Mouse (Mus musculus) embryo, embryonic 11.5 days (tissue): ENCODE measurements around the gene Pcdh9.

Source experiments
- DNase-seq: peaks from one replicate; pipeline ENCODE4 v3.0.0-alpha.2; 2012; ENCODE audit warnings: low read depth, low spot score

Pcdh9 gene

GRCm38 (mm10) chr14:93039326-93040221 lies 850.9 kb downstream of the Pcdh9 start:
- no peak for DNase-seq

DNA sequence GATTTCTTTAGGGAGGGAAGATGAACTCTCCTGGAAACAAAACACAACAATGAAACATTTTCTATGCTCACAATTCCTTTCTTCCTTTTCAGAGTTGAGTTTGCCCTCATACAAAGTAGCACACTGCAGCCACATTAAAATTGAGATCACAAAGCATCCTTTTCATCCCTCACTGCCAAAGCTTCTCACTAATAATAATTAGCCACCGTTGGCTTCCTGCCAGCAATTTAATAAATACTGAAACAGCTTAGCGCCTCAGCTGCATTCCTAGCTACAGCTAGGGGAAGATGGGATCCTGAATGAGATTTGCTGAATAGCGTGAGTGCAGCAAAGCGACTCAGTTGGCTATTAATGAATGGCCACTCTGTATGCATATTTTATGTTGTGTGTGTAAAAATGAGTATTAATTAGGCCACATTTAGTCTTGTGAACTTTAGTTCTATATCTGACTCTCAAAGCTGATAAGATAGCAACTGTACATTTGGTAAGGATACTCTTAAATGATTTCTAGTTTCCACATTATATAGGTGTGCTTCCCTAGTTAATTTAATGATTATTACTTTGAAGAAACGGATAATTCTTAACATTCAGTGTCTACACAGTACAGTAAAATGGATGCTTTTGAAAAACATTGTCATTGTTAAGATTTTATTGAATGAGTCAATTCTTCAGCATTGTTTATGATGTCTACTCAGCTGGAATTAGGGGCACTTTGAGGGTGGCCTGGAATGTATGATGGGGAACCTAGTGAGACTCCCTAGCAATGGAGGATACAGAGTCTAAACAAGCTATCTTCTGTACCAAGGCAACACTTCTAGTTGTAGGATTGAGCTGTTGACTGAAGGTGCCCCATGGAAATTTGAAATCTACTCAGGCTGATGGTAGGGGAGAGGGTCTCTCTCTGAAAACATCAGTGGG lies 881.1 kb downstream of the Pcdh9 start:
- DNase-seq = no peak
